Mouse (Mus musculus) lung, embryonic 16.5 days (tissue): ENCODE results near the gene Papss2. TPM values are rescaled to one million over a fixed set of nuclear protein-coding genes. Genes with fewer than 3 reads are reported as not detected.

Source experiments
- ATAC-seq: fragments of 200-750 bp; cut with Nextera tagmentation; 2 replicates; pipeline ENCODE4 v1.8.0; 2017; ENCODE audit warnings: low read depth, mild to moderate bottlenecking, moderate library complexity
- H3K27ac ChIP-seq: fragments of 300-500 bp; sonication (generic); 2 replicates; pipeline ENCODE4 v1.5.1; 2014; ENCODE audit warnings: mild to moderate bottlenecking, control low read depth, low read length
- H3K27me3 ChIP-seq: fragments of 300-500 bp; sonication (generic); 2 replicates; pipeline ENCODE4 v1.6.1; 2014; ENCODE audit warnings: low read depth, low read length, mixed read lengths; ENCODE audit not compliant: control insufficient read depth, insufficient read depth
- H3K36me3 ChIP-seq: fragments of 300-500 bp; sonication (generic); 2 replicates; pipeline ENCODE4 v1.6.1; 2014; ENCODE audit warnings: low read length; ENCODE audit not compliant: control insufficient read depth, insufficient read depth
- H3K4me1 ChIP-seq: fragments of 300-500 bp; sonication (generic); replicated peaks from 2 replicates; pipeline ENCODE4 v1.6.1; 2014; ENCODE audit warnings: low read length, mixed read lengths; ENCODE audit not compliant: control insufficient read depth, insufficient read depth
- H3K4me2 ChIP-seq: fragments of 300-500 bp; sonication (generic); 2 replicates; pipeline ENCODE4 v1.6.1; 2014; ENCODE audit warnings: low read depth, low read length, control low read depth
- H3K4me3 ChIP-seq: fragments of 300-500 bp; sonication (generic); 2 replicates; pipeline ENCODE4 v1.5.1; 2014; ENCODE audit warnings: mild to moderate bottlenecking, low read length, control low read depth
- H3K9ac ChIP-seq: fragments of 300-500 bp; sonication (generic); 2 replicates; pipeline ENCODE4 v1.6.1; 2014; ENCODE audit warnings: low read length, control low read depth
- H3K9me3 ChIP-seq: fragments of 300-500 bp; sonication (generic); 2 replicates; pipeline ENCODE4 v1.6.1; 2016; ENCODE audit warnings: low read length; ENCODE audit not compliant: control insufficient read depth
- WGBS: fragments of 180-500 bp; shearing (Covaris S2); extraction: QIAGEN DNeasy Blood & Tissue Kit; methylation state at CpG from one replicate; pipeline ENCODE4 v1.1.7; 2014; 5-methylcytosine and 5-hydroxymethylcytosine counted together
- polyA plus RNA-seq: library from polyadenylated mRNA; unstranded; fragments of >200 nt; fragmentation: Nextera tagmentation; extraction: Ambion mirVana; gene quantifications from 2 replicates; pipeline ENCODE4 v1.2.1, GENCODE M21; 2015

Gene Papss2
- polyA plus RNA-seq, 1 experiment from 2014 or later: 3.4 TPM

DNA sequence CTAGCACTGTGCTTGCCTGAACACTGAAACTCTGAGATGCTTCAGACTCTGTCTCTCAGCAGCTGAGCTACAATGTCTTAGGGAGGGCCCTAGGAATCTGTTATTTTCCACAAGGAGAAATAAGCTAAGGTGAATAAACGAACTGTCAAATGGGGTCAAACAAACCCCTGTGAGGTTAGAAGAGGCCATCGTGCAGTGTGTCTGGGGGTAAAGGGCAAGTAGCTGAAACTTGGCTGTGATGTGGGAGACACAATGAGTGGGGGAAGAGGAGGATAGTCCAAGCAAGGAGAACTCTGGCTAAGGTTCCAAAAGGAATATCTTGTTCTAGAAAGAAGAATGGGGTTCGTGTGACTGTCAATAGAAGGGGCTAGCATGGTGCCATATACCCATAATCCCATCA, 26.6 kb downstream of the Papss2 start:
- ATAC-seq: no peak
- WGBS: 36% methylated on average over 3 of the region's 3 CpGs
- no peaks in the 10 kb centered on the region for H3K36me3 ChIP-seq
- no peaks in the 10 kb centered on the region for H3K9me3 ChIP-seq
- H3K27me3 ChIP-seq: no peaks in the 10 kb centered on the region
- no peak overlapping the region for H3K9ac ChIP-seq
- H3K27ac ChIP-seq: no peak overlapping the region
- H3K4me3 ChIP-seq: no peak overlapping the region
- H3K4me2 ChIP-seq: no peak overlapping the region
- H3K4me1 ChIP-seq: no peaks in the 10 kb centered on the region

DNA sequence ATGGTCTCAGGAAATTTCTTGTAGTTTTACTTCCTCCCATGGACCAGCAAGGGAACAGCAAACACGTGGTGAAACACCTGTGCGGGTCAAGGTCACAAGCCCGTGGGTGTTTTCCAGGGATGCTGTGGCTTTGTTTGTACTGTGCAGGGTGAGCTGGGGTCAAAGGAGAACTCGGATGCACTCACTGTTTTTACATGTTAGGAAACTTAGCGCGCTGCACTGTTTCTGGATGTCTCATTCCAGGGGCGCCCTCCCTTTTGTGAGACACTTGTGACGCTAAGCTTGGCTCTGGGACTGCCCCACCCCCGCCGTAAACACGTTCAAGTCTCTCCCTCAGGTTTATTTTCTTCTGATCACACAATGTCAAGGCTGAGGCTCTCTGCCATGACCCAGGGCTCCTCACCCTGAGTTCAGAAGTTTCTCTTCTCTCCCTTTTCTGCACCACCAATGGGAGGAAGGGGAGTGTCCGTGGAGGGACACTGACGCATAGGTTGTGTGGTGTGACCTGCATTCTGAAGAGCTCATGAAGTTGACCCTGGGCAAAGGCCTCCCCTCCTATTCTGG, 31.3 kb downstream of the Papss2 start:
- Histone ChIP-seq H3K9me3 (no peaks in the 10 kb centered on the region), H3K27me3 (no peaks in the 10 kb centered on the region), H3K27ac (no peak overlapping the region), H3K36me3 (no peaks in the 10 kb centered on the region), H3K9ac (no peak overlapping the region), H3K4me3 (no peak overlapping the region), H3K4me1 (no peaks in the 10 kb centered on the region), H3K4me2 (no peak overlapping the region)
- no peak for ATAC-seq
- 47% methylated on average over 13 of the region's 13 CpGs for WGBS

DNA sequence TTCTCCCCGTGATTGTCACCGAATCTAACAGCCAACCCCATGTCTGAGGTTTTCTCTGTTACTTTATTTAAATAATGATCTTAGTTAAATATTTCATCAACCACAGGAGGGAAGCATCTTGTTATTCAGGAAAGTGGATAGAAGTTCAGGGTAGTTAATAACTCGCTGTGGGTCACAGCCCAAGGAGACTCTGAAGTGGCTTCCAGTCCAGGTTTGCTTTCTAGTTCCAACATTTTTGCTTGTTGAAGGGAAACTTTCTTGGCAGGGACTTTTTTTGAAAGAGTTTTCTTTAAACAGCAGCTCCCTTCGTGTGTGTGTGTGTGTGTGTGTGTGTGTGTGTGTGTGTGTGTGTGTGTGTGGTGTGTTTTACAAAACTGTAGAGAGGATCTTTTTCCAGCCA, 32.0 kb downstream of the Papss2 start:
- 59% methylated on average over 4 of the region's 4 CpGs for WGBS
- no peak overlapping the region for H3K4me3 ChIP-seq
- H3K9me3 ChIP-seq: no peaks in the 10 kb centered on the region
- no peak for ATAC-seq
- no peak overlapping the region for H3K4me2 ChIP-seq
- H3K9ac ChIP-seq: no peak overlapping the region
- H3K27ac ChIP-seq: no peak overlapping the region
- no peaks in the 10 kb centered on the region for H3K4me1 ChIP-seq
- no peaks in the 10 kb centered on the region for H3K36me3 ChIP-seq
- no peaks in the 10 kb centered on the region for H3K27me3 ChIP-seq

GRCm38 (mm10) chr19:32628572-32629132, 33.1 kb downstream of the Papss2 start:
- Histone ChIP-seq H3K27ac (no peak overlapping the region), H3K27me3 (no peaks in the 10 kb centered on the region), H3K36me3 (no peaks in the 10 kb centered on the region), H3K9me3 (no peaks in the 10 kb centered on the region), H3K4me1 (no peaks in the 10 kb centered on the region), H3K4me3 (no peak overlapping the region), H3K9ac (no peak overlapping the region), H3K4me2 (no peak overlapping the region)
- 65% methylated on average over 7 of the region's 7 CpGs for WGBS
- no peak for ATAC-seq

GRCm38 (mm10) chr19:32634916-32635315, 39.3 kb downstream of the Papss2 start:
- 78% methylated on average over 8 of the region's 8 CpGs for WGBS

GRCm38 (mm10) chr19:32637357-32638275, 42.0 kb downstream of the Papss2 start:
- Histone ChIP-seq H3K36me3 (no peaks in the 10 kb centered on the region), H3K9me3 (no peaks in the 10 kb centered on the region), H3K4me3 (no peak overlapping the region), H3K4me1 (no peaks in the 10 kb centered on the region), H3K9ac (no peak overlapping the region), H3K27me3 (no peaks in the 10 kb centered on the region), H3K4me2 (no peak overlapping the region), H3K27ac (no peak overlapping the region)
- WGBS: 55% methylated on average over 15 of the region's 16 CpGs
- no peak for ATAC-seq

More at GRCm38 (mm10) chr19:32634916-32635315, 39.3 kb downstream of the Papss2 start:
- no peaks in the 10 kb centered on the region for H3K4me1 ChIP-seq
- H3K9me3 ChIP-seq: no peaks in the 10 kb centered on the region
- H3K4me2 ChIP-seq: no peak overlapping the region
- H3K4me3 ChIP-seq: no peak overlapping the region
- no peak for ATAC-seq
- no peak overlapping the region for H3K27ac ChIP-seq
- no peaks in the 10 kb centered on the region for H3K27me3 ChIP-seq
- H3K9ac ChIP-seq: no peak overlapping the region
- no peaks in the 10 kb centered on the region for H3K36me3 ChIP-seq

DNA sequence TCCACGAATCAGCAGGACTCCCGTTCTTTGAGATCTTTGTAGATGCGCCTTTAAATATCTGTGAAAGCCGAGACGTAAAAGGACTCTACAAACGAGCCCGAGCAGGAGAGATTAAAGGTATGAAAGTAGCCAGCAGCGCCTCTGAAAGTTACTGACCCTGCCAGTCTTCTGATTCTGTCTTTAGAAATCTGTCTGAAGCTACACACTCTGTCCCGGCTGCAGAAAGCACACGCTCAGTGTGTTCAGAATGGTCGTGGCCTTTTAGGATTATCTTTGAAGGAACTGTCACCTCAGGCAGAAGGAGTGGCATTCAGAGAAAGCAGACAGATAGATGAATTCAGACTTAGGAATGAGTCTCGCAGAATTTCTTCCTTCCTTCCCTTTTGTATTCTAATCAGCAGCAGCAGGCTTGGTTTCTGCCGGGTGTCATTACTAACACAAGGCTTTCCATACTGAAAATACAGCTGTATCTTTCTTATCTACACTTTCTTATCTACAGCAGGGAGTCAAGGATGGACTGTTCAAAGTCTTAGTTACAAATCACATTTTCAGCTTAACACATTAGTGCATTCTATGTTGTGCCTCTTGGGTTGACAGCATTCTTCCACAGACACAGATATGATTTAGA, 42.8 kb downstream of the Papss2 start:
- ATAC-seq: no peak
- no peak overlapping the region for H3K27ac ChIP-seq
- H3K4me3 ChIP-seq: no peak overlapping the region
- H3K9me3 ChIP-seq: no peaks in the 10 kb centered on the region
- no peak overlapping the region for H3K4me2 ChIP-seq
- H3K9ac ChIP-seq: no peak overlapping the region
- H3K36me3 ChIP-seq: no peaks in the 10 kb centered on the region
- no peaks in the 10 kb centered on the region for H3K27me3 ChIP-seq
- no peaks in the 10 kb centered on the region for H3K4me1 ChIP-seq
- WGBS: 35% methylated on average over 13 of the region's 13 CpGs

- Histone ChIP-seq H3K36me3 (no peaks in the 10 kb centered on the region), H3K9ac (no peak overlapping the region), H3K9me3 (no peaks in the 10 kb centered on the region), H3K4me3 (no peak overlapping the region), H3K27me3 (no peaks in the 10 kb centered on the region), H3K27ac (no peak overlapping the region), H3K4me1 (no peaks in the 10 kb centered on the region), H3K4me2 (no peak overlapping the region)
- no peak for ATAC-seq
- 85% methylated on average over 7 of the region's 7 CpGs for WGBS
Measured at GRCm38 (mm10) chr19:32641535-32641934, 45.9 kb downstream of the Papss2 start.

DNA sequence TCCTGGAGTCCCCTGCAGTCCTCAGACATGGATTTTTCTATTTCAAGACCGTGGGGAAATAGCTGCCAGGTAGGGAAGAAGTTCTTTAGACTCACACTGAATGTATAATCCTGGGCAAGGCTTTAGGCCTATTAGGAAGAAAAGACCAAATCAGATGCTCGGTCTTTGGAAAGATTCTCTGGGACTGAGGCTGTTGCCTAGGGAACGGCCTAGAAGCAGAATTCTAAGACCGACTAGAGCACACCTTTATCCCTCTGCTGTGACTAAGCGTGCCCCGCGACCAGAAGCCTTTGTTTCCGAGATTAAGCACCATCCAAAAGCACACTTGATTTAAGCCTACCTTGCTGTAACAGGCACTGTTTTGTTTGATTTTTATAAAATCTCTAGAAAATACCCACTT, 46.4 kb downstream of the Papss2 start:
- no peak overlapping the region for H3K9ac ChIP-seq
- no peak overlapping the region for H3K4me3 ChIP-seq
- 84% methylated on average over 8 of the region's 8 CpGs for WGBS
- no peaks in the 10 kb centered on the region for H3K36me3 ChIP-seq
- no peaks in the 10 kb centered on the region for H3K27me3 ChIP-seq
- H3K4me1 ChIP-seq: no peaks in the 10 kb centered on the region
- no peak overlapping the region for H3K4me2 ChIP-seq
- no peak for ATAC-seq
- no peaks in the 10 kb centered on the region for H3K9me3 ChIP-seq
- H3K27ac ChIP-seq: no peak overlapping the region
